Mouse (Mus musculus) mouse embryonic stem cell (cell line): Measurements from ENCODE around the gene Prph.

Source experiments
- in situ Hi-C, 2 experiments: fragments of 300-500 bp; cut with MboI; formaldehyde crosslinking; loops; 1 replicate in 1 of 2; 3 replicates in 1 of 2; pipeline ENCODE4 v1.14.3; 2019 to 2020; ENCODE audit warnings: low sequenced_read_pairs in 2 of 2, low pct_unique_long_range_greater_than_20kb in 1 of 2, mixed read lengths in 1 of 2; ENCODE audit not compliant: unreplicated experiment in 1 of 2

Prph gene

GRCm38 (mm10) chr15:99093291-99094258 lies 38.6 kb downstream of the Prph start:
- in situ Hi-C loops, result loop anchor here in 1 of 2 experiments (10.0 kb wide), 1 partner anchor 299 kb away; no protein-coding TSS in a partner anchor

- in situ Hi-C loops, result loop anchor here in 1 of 2 experiments (10.0 kb wide), 1 partner anchor 300 kb away; no protein-coding TSS in a partner anchor
Observed at GRCm38 (mm10) chr15:99094631-99095270, 39.8 kb downstream of the Prph start.

DNA sequence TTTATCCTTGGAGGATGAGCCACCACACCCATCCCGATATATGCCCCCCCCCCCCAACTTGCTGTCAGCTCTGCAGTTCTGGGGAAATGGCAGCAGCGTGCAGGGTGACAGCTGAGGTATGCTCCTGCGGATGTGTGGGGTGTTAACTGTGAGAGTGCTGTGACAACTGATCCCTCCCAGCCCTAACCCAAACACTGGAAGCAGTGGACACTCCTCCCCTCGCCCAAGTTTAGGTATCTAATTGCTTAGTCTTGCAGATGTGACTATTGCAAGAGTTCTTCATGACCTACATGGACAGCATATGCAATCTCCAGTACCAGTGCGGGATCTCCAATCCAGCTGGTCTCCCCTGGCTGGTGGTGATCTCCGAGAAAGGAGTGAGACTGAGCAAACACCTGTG lies 40.4 kb downstream of the Prph start:
- in situ Hi-C loops, result loop anchor here in 1 of 2 experiments (10.0 kb wide), 1 partner anchor 301 kb away; no protein-coding TSS in a partner anchor

GRCm38 (mm10) chr15:99096061-99096793 lies 41.3 kb downstream of the Prph start:
- in situ Hi-C loops, result loop anchor here in 1 of 2 experiments (10.0 kb wide), 1 partner anchor 301 kb away; no protein-coding TSS in a partner anchor

- in situ Hi-C loops, result loop anchor here in 1 of 2 experiments (10.0 kb wide), 1 partner anchor 302 kb away; no protein-coding TSS in a partner anchor
Observed at GRCm38 (mm10) chr15:99096831-99097500, 42.0 kb downstream of the Prph start.

DNA sequence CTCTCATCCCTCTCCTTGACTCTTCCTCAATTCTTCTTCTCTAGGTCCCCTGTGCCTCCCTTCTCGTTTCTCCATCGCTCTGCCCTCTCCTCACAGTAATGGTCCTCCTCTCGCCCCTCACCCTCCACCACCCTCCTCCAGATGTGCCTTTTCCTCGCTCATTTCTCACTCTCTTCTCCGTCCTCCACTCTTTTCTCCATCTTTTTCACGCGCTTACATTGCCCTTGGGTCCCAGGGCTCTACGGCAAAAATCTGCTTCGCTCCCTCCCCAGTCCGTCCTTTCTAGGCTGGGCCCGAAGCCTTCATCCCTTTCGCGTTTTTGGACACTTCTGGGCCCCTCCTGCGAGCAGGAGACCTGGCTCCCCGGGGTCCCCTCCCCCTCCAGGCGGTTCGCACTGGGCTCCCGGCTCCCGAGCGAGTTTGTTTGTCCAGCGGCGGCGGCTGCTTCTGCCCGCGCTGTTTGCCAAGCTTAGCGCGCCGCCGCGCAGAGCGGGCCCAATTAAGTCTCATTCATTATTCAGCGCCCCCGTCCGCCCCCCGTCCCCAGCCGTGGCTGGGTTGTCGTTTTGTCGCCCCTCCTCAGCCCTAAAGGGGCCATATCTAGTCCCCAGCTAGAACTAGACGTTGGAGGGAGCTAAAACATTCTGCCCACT lies 43.0 kb downstream of the Prph start:
- in situ Hi-C loops, result loop anchor here in 1 of 2 experiments (10.0 kb wide), 1 partner anchor 303 kb away; no protein-coding TSS in a partner anchor

GRCm38 (mm10) chr15:99098493-99098861 lies 43.5 kb downstream of the Prph start:
- in situ Hi-C loops, result loop anchor here in 1 of 2 experiments (10.0 kb wide), 1 partner anchor 304 kb away; no protein-coding TSS in a partner anchor

DNA sequence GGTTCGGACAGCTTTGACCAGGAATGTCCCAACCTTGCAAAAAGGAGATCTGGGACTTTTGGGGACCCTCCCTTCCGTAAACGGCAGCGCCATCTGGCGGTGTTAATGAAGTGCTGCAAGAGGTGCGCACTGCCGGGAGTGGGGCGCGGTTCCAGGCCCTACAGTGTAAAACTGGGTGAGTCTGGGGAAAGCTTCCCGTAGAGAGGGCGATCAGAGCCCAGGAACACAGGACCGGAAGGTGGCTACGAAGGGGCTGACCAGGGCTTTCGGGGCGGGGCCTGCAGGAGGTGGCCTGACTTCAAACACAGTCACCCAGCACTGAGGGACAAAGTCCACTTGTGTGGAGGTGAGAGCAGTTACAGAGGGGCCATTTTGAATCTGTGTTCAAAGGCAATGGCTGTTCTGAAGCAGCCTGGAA lies 44.2 kb downstream of the Prph start:
- in situ Hi-C loops, result loop anchor here in 1 of 2 experiments (10.0 kb wide), 1 partner anchor 304 kb away; no protein-coding TSS in a partner anchor

- in situ Hi-C loops, result loop anchor here in 1 of 2 experiments (10.0 kb wide), 1 partner anchor 305 kb away; no protein-coding TSS in a partner anchor
Observed at GRCm38 (mm10) chr15:99099984-99100383, 45.0 kb downstream of the Prph start.

- in situ Hi-C loops, result no loop called here
Observed at GRCm38 (mm10) chr15:99105238-99105637, 50.3 kb downstream of the Prph start.

- in situ Hi-C loops, result no loop called here
Observed at GRCm38 (mm10) chr15:99107866-99108265, 52.9 kb downstream of the Prph start.
